Mouse (Mus musculus) ovary, adult 2 months (tissue): ENCODE results near the gene Hist1h1a. TPM values are rescaled to one million over a fixed set of nuclear protein-coding genes. Genes with fewer than 3 reads are reported as not detected.

Experiments
- polyA plus RNA-seq: library from polyadenylated mRNA; depleted of rRNA; stranded (reverse); fragments of >200 nt; gene quantifications from 2 replicates; pipeline ENCODE4 v1.2.3, GENCODE M21; 2012; rRNA removed

Gene Hist1h1a
- 0.79 and 1.0 TPM in 2 replicates for polyA plus RNA-seq

GRCm38 (mm10) chr13:23763586-23764323 lies at the start of gene Hist1h1a:
TSS of gene Hist1h1a (plus strand) at chr13:23763666.

GRCm38 (mm10) chr13:23738677-23739068 lies 24.8 kb upstream of the Hist1h1a start, which contains the start of gene Hist1h1c:
TSS of gene Hist1h1c (plus strand) at chr13:23738808.

GRCm38 (mm10) chr13:23745381-23746161 lies 17.9 kb upstream of the Hist1h1a start, which contains the start of gene Hist1h3c:
TSS of gene Hist1h3c (minus strand) at chr13:23745602.

GRCm38 (mm10) chr13:23746201-23747080 lies 17.0 kb upstream of the Hist1h1a start, which contains the start of gene Hist1h2bb:
TSS of gene Hist1h2bb (plus strand) at chr13:23746734.

GRCm38 (mm10) chr13:23750839-23751477 lies 12.5 kb upstream of the Hist1h1a start, which contains the start of gene Hist1h2ab:
TSS of gene Hist1h2ab (plus strand) at chr13:23751126.

GRCm38 (mm10) chr13:23752067-23752741 lies 11.3 kb upstream of the Hist1h1a start, which contains the start of gene Hist1h3b:
TSS of gene Hist1h3b (plus strand) at chr13:23752267.

GRCm38 (mm10) chr13:23756790-23757189 lies 6.7 kb upstream of the Hist1h1a start, which contains the start of gene Hist1h4b:
TSS of gene Hist1h4b (plus strand) at chr13:23757013.

GRCm38 (mm10) chr13:23760972-23761864 lies 2.2 kb upstream of the Hist1h1a start, which contains the start of gene Hist1h4a:
TSS of gene Hist1h4a (minus strand) at chr13:23761230.

GRCm38 (mm10) chr13:23761871-23762821 lies 1.3 kb upstream of the Hist1h1a start, which contains the start of gene Hist1h3a:
TSS of gene Hist1h3a (minus strand) at chr13:23762386.

GRCm38 (mm10) chr13:23769613-23770012 lies 6.1 kb downstream of the Hist1h1a start, which contains the start of gene Trim38:
TSS of gene Trim38 (plus strand) at chr13:23769913.

GRCm38 (mm10) chr13:23806422-23807052 lies 43.1 kb downstream of the Hist1h1a start, which contains the start of gene Slc17a2:
TSS of gene Slc17a2 (plus strand) at chr13:23806993.

Other genes starting within 250 kb of the Hist1h1a start
- gene Hist1h4h, start 232.6 kb upstream of the Hist1h1a start, polyA plus RNA-seq, result 61.1 and 64.4 TPM in 2 replicates
- 294 and 1,013 TPM in 2 replicates for gene Hist1h2af, start 229.8 kb upstream of the Hist1h1a start, polyA plus RNA-seq
- 48.3 and 64.0 TPM in 2 replicates for gene Hist1h3g, start 228.2 kb upstream of the Hist1h1a start, polyA plus RNA-seq
- 5.4 and 6.9 TPM in 2 replicates for gene Hist1h2bh, start 220.3 kb upstream of the Hist1h1a start, polyA plus RNA-seq
- 11.5 and 15.6 TPM in 2 replicates for gene Hist1h3f, start 219.6 kb upstream of the Hist1h1a start, polyA plus RNA-seq
- gene Hist1h4f, start 212.0 kb upstream of the Hist1h1a start, polyA plus RNA-seq, result 11.2 and 13.2 TPM in 2 replicates
- 0.21 and 0.27 TPM in 2 replicates for gene Hist1h1d, start 210.4 kb upstream of the Hist1h1a start, polyA plus RNA-seq
- 47.5 and 78.7 TPM in 2 replicates for gene Hist1h3e, start 201.3 kb upstream of the Hist1h1a start, polyA plus RNA-seq
- gene Hist1h2ae, start 192.4 kb upstream of the Hist1h1a start, polyA plus RNA-seq, result 24.2 and 35.8 TPM in 2 replicates
- 52.2 and 87.2 TPM in 2 replicates for gene Hist1h2bg, start 192.3 kb upstream of the Hist1h1a start, polyA plus RNA-seq
- 15.9 and 25.7 TPM in 2 replicates for gene Hist1h2bf, start 189.5 kb upstream of the Hist1h1a start, polyA plus RNA-seq
- gene Hist1h2ad, start 189.3 kb upstream of the Hist1h1a start, polyA plus RNA-seq, result 17.3 and 24.2 TPM in 2 replicates
- 18.4 and 28.3 TPM in 2 replicates for gene Hist1h3d, start 187.9 kb upstream of the Hist1h1a start, polyA plus RNA-seq
- gene Hist1h4d, start 182.1 kb upstream of the Hist1h1a start, polyA plus RNA-seq, result 10.1 and 14.2 TPM in 2 replicates
- 2.6 and 3.4 TPM in 2 replicates for gene Hist1h2be, start 142.5 kb upstream of the Hist1h1a start, polyA plus RNA-seq
- 2.3 and 2.7 TPM in 2 replicates for gene Hist1h1e, start 141.1 kb upstream of the Hist1h1a start, polyA plus RNA-seq
- 2.6 and 3.1 TPM in 2 replicates for gene Hist1h2ac, start 79.7 kb upstream of the Hist1h1a start, polyA plus RNA-seq
- gene Hist1h2bc, start 79.5 kb upstream of the Hist1h1a start, polyA plus RNA-seq, result 251 and 289 TPM in 2 replicates
- gene Hist1h1t, start 67.9 kb upstream of the Hist1h1a start, polyA plus RNA-seq, result not detected in 2 replicates
- 9.0 and 13.0 TPM in 2 replicates for gene Hist1h4c, start 65.2 kb upstream of the Hist1h1a start, polyA plus RNA-seq
- 11.5 and 18.9 TPM in 2 replicates for gene Hfe, start 52.8 kb upstream of the Hist1h1a start, polyA plus RNA-seq
- gene Hist1h1c, start 24.9 kb upstream of the Hist1h1a start, polyA plus RNA-seq, result 35.1 and 42.3 TPM in 2 replicates
- gene Hist1h3c, start 18.1 kb upstream of the Hist1h1a start, polyA plus RNA-seq, result 43.8 and 64.9 TPM in 2 replicates
- 18.2 and 27.3 TPM in 2 replicates for gene Hist1h2bb, start 16.9 kb upstream of the Hist1h1a start, polyA plus RNA-seq
- 36.8 and 63.0 TPM in 2 replicates for gene Hist1h2ab, start 12.5 kb upstream of the Hist1h1a start, polyA plus RNA-seq
- 36.8 and 58.4 TPM in 2 replicates for gene Hist1h3b, start 11.4 kb upstream of the Hist1h1a start, polyA plus RNA-seq
- 6.5 and 10.1 TPM in 2 replicates for gene Hist1h4b, start 6.7 kb upstream of the Hist1h1a start, polyA plus RNA-seq
- 17.5 and 20.9 TPM in 2 replicates for gene Hist1h4a, start 2.4 kb upstream of the Hist1h1a start, polyA plus RNA-seq
- 37.1 and 48.7 TPM in 2 replicates for gene Hist1h3a, start 1.3 kb upstream of the Hist1h1a start, polyA plus RNA-seq
- gene Trim38, start 6.2 kb downstream of the Hist1h1a start, polyA plus RNA-seq, result 0.09 TPM in 1 of 2 replicates, not detected in the other
- gene Slc17a2, start 43.3 kb downstream of the Hist1h1a start, polyA plus RNA-seq, result 0.09 TPM in 1 of 2 replicates, not detected in the other
- gene Slc17a3, start 75.8 kb downstream of the Hist1h1a start, polyA plus RNA-seq, result not detected in 2 replicates
- not detected in 2 replicates for gene Slc17a1, start 104.1 kb downstream of the Hist1h1a start, polyA plus RNA-seq
- 0.09 TPM in 1 of 2 replicates, not detected in the other for gene Slc17a4, start 151.3 kb downstream of the Hist1h1a start, polyA plus RNA-seq
- gene Hist1h2ba, start 170.5 kb downstream of the Hist1h1a start, polyA plus RNA-seq, result not detected in 2 replicates
- 2.5 and 4.9 TPM in 2 replicates for gene Hist1h2aa, start 170.8 kb downstream of the Hist1h1a start, polyA plus RNA-seq
- gene Scgn, start 227.5 kb downstream of the Hist1h1a start, polyA plus RNA-seq, result not detected in 2 replicates